In genomic region chr7:63905190-63905589, GRCm38 (mm10) we compare ENCODE assay signal across 11 mouse cellular contexts. TPM values are rescaled to one million over a fixed set of nuclear protein-coding genes. Genes with fewer than 3 reads are reported as not detected.
DNase-seq lines count a peak whose midpoint lies in the region; ATAC-seq lines count a peak whose summit lies in the region.
"Had no signal": no experiment of that assay in that cellular context is flagged by ENCODE, and none has a peak within 500 bp of the region (broad histone marks: within the 10 kb centered on the region; RNA-seq: fewer than 3 reads in every experiment).

No protein-coding gene starts in this region.

- no peak for ATAC-seq in megakaryocyte, adult 5-6 weeks (ENCODE audit: poor library complexity, severe bottlenecking)
- no peak for ATAC-seq in heart, embryonic 16.5 days (replicated peaks; ENCODE audit: extremely low read depth, insufficient read depth, low FRiP score)
- no peak for ATAC-seq in stomach, embryonic 15.5 days (ENCODE audit: insufficient read depth, low FRiP score, low read depth)
- ATAC-seq: midbrain, embryonic 16.5 days had no signal

- 0 out of 2 replicates have a peak overlapping the region, but pooled peaks have one; percentile 2 for H3K9ac ChIP-seq in heart, embryonic 16.5 days (ENCODE audit: low read length)
- no peak overlapping the region for H3K9ac ChIP-seq in stomach, embryonic 15.5 days
- H3K9ac ChIP-seq: embryonic facial prominence, embryonic 13.5 days had no signal

- no peak overlapping the region for H3K4me2 ChIP-seq in heart, embryonic 16.5 days (ENCODE audit: low read depth, low read length)
- H3K4me2 ChIP-seq in stomach, embryonic 15.5 days: no peak overlapping the region
- H3K4me2 ChIP-seq: embryonic facial prominence, embryonic 13.5 days had no signal

- H3K9me3 ChIP-seq in megakaryocyte, embryonic 14.5 days: no peaks in the 10 kb centered on the region
- no peaks in the 10 kb centered on the region for H3K9me3 ChIP-seq in heart, embryonic 16.5 days (replicated peaks; ENCODE audit: control insufficient read depth, low read length)
- H3K9me3 ChIP-seq in stomach, embryonic 15.5 days: no peaks in the 10 kb centered on the region
- H3K9me3 ChIP-seq: embryonic facial prominence, embryonic 13.5 days had no signal

- peaks cover 95% of the 10 kb centered on the region for H3K4me1 ChIP-seq in megakaryocyte, embryonic 14.5 days
- H3K4me1 ChIP-seq in heart, embryonic 16.5 days (ENCODE audit: control insufficient read depth, insufficient read depth, low read length): peaks cover 51% of the 10 kb centered on the region
- peaks cover 21% of the 10 kb centered on the region for H3K4me1 ChIP-seq in stomach, embryonic 15.5 days

- peak overlapping the region; percentile 87 for H3K4me3 ChIP-seq in megakaryocyte, embryonic 14.5 days (replicated peaks)
- H3K4me3 ChIP-seq in heart, embryonic 16.5 days (ENCODE audit: low read length): no peak overlapping the region
- no peak overlapping the region for H3K4me3 ChIP-seq in stomach, embryonic 15.5 days (replicated peaks)
- H3K4me3 ChIP-seq: embryonic facial prominence, embryonic 13.5 days had no signal

- peak; percentile 62 to 90 for DNase-seq in kidney, postnatal 25 days
- DNase-seq in urinary bladder, postnatal 10 days (ENCODE audit: low spot score): no peak
- no peak for DNase-seq in embryo, embryonic 10.5 days (ENCODE audit: low spot score)
- DNase-seq: retina, postnatal 1 day had no signal

- peaks cover 54% of the 10 kb centered on the region for H3K36me3 ChIP-seq in megakaryocyte, embryonic 14.5 days (replicated peaks; ENCODE audit: low read length)
- no peaks in the 10 kb centered on the region for H3K36me3 ChIP-seq in heart, embryonic 16.5 days (ENCODE audit: control insufficient read depth, insufficient read depth)
- 0 out of 2 replicates have a peak, but pooled peaks cover 2% of the 10 kb centered on the region for H3K36me3 ChIP-seq in stomach, embryonic 15.5 days
- H3K36me3 ChIP-seq: embryonic facial prominence, embryonic 13.5 days had no signal

- H3K27ac ChIP-seq in heart, embryonic 16.5 days (ENCODE audit: low read length): peak overlapping the region; percentile 41; the same call in 1 of the 2 replicates
- H3K27ac ChIP-seq in stomach, embryonic 15.5 days: peak overlapping the region; percentile 59; the same call in 1 of the 2 replicates
- H3K27ac ChIP-seq: embryonic facial prominence, embryonic 13.5 days had no signal

- 78% methylated on average over 2 of the region's 2 CpGs for WGBS in heart, embryonic 16.5 days
- WGBS in stomach, embryonic 15.5 days: 70% methylated on average over 2 of the region's 2 CpGs

- H3K27me3 ChIP-seq in megakaryocyte, embryonic 14.5 days (replicated peaks): no peaks in the 10 kb centered on the region
- no peaks in the 10 kb centered on the region for H3K27me3 ChIP-seq in heart, embryonic 16.5 days (ENCODE audit: control insufficient read depth, insufficient read depth, low read length)
- no peaks in the 10 kb centered on the region for H3K27me3 ChIP-seq in stomach, embryonic 15.5 days (replicated peaks)
- H3K27me3 ChIP-seq: embryonic facial prominence, embryonic 13.5 days had no signal

RNA-seq across cellular contexts. Expression of gene E030018B13Rik, which starts 11.5 kb away (rescaled TPM):
- not detected in 2 replicates for polyA plus RNA-seq in megakaryocyte, embryonic 14.5 days (2012; ENCODE audit: insufficient read depth, low replicate concordance)
- not detected in 2 replicates for total RNA-seq in megakaryocyte, adult 5-6 weeks (2015)
- total RNA-seq in megakaryocyte, adult 5-6 weeks (2017): not detected in 2 replicates
- polyA plus RNA-seq in heart, embryonic 16.5 days (2015; fragmentation: Nextera tagmentation; extraction: Ambion mirVana): 0.18 TPM in 1 of 2 replicates, not detected in the other
- 0.17 TPM in 1 of 2 replicates, not detected in the other for polyA plus RNA-seq in stomach, embryonic 15.5 days (2015; fragmentation: Nextera tagmentation; extraction: Ambion mirVana)
- total RNA-seq: layer of hippocampus, postnatal 25 days had no signal
- polyA plus RNA-seq: embryonic facial prominence, embryonic 13.5 days; midbrain, embryonic 16.5 days had no signal

RNA-seq across cellular contexts. Expression of gene Klf13, which starts 33.5 kb away (rescaled TPM):
- polyA plus RNA-seq in megakaryocyte, embryonic 14.5 days (2012; ENCODE audit: insufficient read depth, low replicate concordance): 117 and 140 TPM in 2 replicates
- 108 and 122 TPM in 2 replicates for total RNA-seq in megakaryocyte, adult 5-6 weeks (2015)
- total RNA-seq in megakaryocyte, adult 5-6 weeks (2017): 61.7 and 64.4 TPM in 2 replicates
- 24.2 and 26.7 TPM in 2 replicates for polyA plus RNA-seq in heart, embryonic 16.5 days (2015; fragmentation: Nextera tagmentation; extraction: Ambion mirVana)
- 31.0 and 32.3 TPM in 2 replicates for polyA plus RNA-seq in stomach, embryonic 15.5 days (2015; fragmentation: Nextera tagmentation; extraction: Ambion mirVana)

Comparison
In these comparisons a context has a peak if more than half of its experiments do, and no peak if none do; other contexts are left out.
1. DNase-seq: peak in kidney, postnatal 25 days (2 of 2); none in urinary bladder, postnatal 10 days (single experiment) and embryo, embryonic 10.5 days (single experiment).